Mouse (Mus musculus) liver, postnatal 0 days (tissue): ENCODE results near the gene Cyp2e1. TPM values are rescaled to one million over a fixed set of nuclear protein-coding genes. Genes with fewer than 3 reads are reported as not detected.
A peak's percentile ranks its signal among the peaks of the same experiment; 100 is the strongest.

ENCODE experiments used
- ATAC-seq: fragments of 200-750 bp; cut with Nextera tagmentation; 2 replicates; pipeline ENCODE4 v1.8.0; 2017; ENCODE audit warnings: mild to moderate bottlenecking, moderate library complexity
- DNase-seq: peaks from one replicate; pipeline ENCODE4 v3.0.0-alpha.2; 2016
- H3K27ac ChIP-seq: fragments of 300-500 bp; sonication (generic); 2 replicates; pipeline ENCODE4 v1.5.1; 2014; ENCODE audit warnings: antibody characterized with exemption, moderate library complexity, mild to moderate bottlenecking, low read depth
- H3K27me3 ChIP-seq: fragments of 300-500 bp; sonication (generic); 2 replicates; pipeline ENCODE4 v1.6.1; 2014; ENCODE audit warnings: low read length, control low read depth, mixed read lengths; ENCODE audit not compliant: insufficient read depth
- H3K36me3 ChIP-seq: fragments of 300-500 bp; sonication (generic); replicated peaks from 2 replicates; pipeline ENCODE4 v1.6.1; 2014; ENCODE audit warnings: mild to moderate bottlenecking, control low read depth, low read length, moderate library complexity, mixed read lengths; ENCODE audit not compliant: insufficient read depth
- H3K4me1 ChIP-seq: fragments of 300-500 bp; sonication (generic); 2 replicates; pipeline ENCODE4 v1.6.1; 2014; ENCODE audit warnings: antibody characterized with exemption, mild to moderate bottlenecking, control low read depth; ENCODE audit not compliant: insufficient read depth
- H3K4me2 ChIP-seq: fragments of 300-500 bp; sonication (generic); 2 replicates; pipeline ENCODE4 v1.6.1; 2014; ENCODE audit warnings: low read depth, mild to moderate bottlenecking, low read length, moderate library complexity, mixed read lengths
- H3K4me3 ChIP-seq: fragments of 300-500 bp; sonication (generic); 2 replicates; pipeline ENCODE4 v1.5.1; 2014; ENCODE audit warnings: low read depth, low read length
- H3K9ac ChIP-seq: fragments of 300-500 bp; sonication (generic); replicated peaks from 2 replicates; pipeline ENCODE4 v1.6.1; 2014; ENCODE audit warnings: mild to moderate bottlenecking, moderate library complexity
- H3K9me3 ChIP-seq: fragments of 300-500 bp; sonication (generic); 2 replicates; pipeline ENCODE4 v1.6.1; 2016; ENCODE audit warnings: mild to moderate bottlenecking, control low read depth, low read length, mixed read lengths
- CTCF ChIP-seq: sonication (generic); IDR thresholded peaks from 2 replicates; pipeline ENCODE4 v1.5.1; 2016; ENCODE audit warnings: antibody characterized with exemption, low read depth
- EP300 ChIP-seq: IDR thresholded peaks from 2 replicates; pipeline ENCODE4 v1.6.1; 2016; ENCODE audit warnings: antibody characterized with exemption, low read depth, mild to moderate bottlenecking
- WGBS: fragments of 180-500 bp; shearing (Covaris S2); extraction: QIAGEN DNeasy Blood & Tissue Kit; methylation state at CpG from one replicate; pipeline ENCODE4 v1.1.7; 2014; ENCODE audit not compliant: insufficient replicate concordance; 5-methylcytosine and 5-hydroxymethylcytosine counted together
- polyA plus RNA-seq: library from polyadenylated mRNA; unstranded; fragments of >200 nt; fragmentation: Nextera tagmentation; extraction: Ambion mirVana; gene quantifications from 2 replicates; pipeline ENCODE4 v1.2.1, GENCODE M21; 2015

Cyp2e1 gene
- polyA plus RNA-seq, result 556 and 629 TPM in 2 replicates

DNA sequence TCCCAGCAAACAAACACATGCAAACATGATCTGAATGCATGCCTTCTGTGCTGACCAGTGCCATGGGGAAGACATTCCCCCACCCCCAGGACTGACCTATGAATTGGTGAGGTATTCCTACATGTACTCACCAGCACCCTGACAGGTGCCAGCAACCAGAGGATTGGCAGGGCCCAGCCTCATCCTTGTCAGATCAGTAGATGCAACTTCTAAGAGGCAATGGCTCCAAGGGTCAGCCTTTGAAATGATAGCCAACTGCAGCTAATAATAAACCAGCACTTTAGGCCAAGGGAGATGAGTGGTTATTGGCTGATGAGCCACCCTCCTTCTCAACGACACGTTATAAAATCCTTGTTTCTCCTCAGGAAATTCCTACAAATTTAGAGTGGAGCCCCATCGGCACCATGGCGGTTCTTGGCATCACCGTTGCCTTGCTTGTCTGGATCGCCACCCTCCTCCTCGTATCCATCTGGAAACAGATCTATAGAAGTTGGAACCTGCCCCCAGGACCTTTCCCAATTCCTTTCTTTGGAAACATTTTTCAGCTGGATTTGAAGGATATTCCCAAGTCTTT, at the start of gene Cyp2e1:
Gene Cyp2e1 (plus strand): TSS at position 293 of the 574 bp plus-strand sequence.
- peak; percentile 40 for DNase-seq
- Histone ChIP-seq H3K9me3 (no peaks in the 10 kb centered on the region), H3K4me1 (no peaks in the 10 kb centered on the region), H3K27ac (peak within 1 kb of the TSS; percentile 46; the same call in 1 of the 2 replicates), H3K9ac (peak within 1 kb of the TSS; percentile 39), H3K36me3 (no peaks in the 10 kb centered on the region), H3K4me2 (peak within 1 kb of the TSS; percentile 19), H3K4me3 (peak within 1 kb of the TSS; percentile 25), H3K27me3 (no peaks in the 10 kb centered on the region)
- WGBS, result 76% methylated on average over 7 of the region's 7 CpGs
- peak; percentile 92 for ATAC-seq
- TF ChIP-seq CTCF (no peak), EP300 (peak; percentile 53)

DNA sequence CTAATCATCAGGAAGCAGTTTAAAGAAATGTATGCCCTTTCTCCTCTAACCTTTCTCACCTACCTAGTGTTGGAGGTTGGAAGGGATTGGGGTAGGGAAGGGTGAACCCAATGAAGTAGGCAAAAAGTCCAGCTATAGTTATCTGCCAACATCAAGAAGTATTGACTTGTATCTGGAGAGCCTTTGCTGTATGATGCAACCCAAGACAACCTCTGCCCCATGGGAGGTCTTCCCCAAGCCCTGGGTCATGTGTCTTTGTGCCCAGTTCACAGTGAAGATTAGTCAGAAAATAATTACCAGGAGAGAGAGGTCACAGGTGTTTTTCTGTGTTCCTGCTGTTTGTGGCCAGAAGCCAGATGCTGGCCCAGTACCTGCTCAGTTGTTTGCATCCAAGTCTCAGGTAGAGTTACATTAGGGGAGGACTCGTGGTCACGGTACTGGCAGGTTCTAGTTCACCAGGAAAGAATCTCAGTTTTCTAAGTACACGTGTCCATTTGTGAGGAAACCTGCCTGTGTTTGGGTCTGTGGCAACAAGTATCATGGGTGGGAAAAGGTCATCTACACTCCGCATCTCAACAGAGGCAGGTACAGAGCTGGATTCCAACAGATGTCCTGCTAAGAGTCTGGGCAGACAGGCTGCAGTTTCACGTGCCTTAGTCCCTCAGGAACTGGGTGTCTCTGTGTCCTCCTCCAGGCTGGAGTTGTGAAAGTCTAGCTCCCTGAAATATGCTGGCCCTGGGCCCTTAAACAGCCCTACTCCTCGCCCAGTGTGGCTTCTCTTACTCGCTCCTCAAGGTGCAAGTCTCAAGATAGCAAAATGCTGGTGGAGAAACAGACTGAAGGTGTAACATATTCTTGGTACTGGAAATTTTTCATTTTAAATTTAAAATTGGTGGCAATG, 46.1 kb upstream of the Cyp2e1 start:
- TF ChIP-seq EP300, result peak; percentile 57
- TF ChIP-seq CTCF, result no peak
- Histone ChIP-seq H3K27me3 (no peaks in the 10 kb centered on the region), H3K4me1 (peaks cover 14% of the 10 kb centered on the region), H3K4me3 (no peak overlapping the region), H3K9me3 (no peaks in the 10 kb centered on the region), H3K9ac (no peak overlapping the region), H3K36me3 (no peaks in the 10 kb centered on the region), H3K4me2 (no peak overlapping the region), H3K27ac (peak overlapping the region; percentile 62)
- DNase-seq, result peak; percentile 31
- peak; percentile 62 for ATAC-seq
- 63% methylated on average over 7 of the region's 7 CpGs for WGBS

- Histone ChIP-seq H3K4me2 (no peak overlapping the region), H3K9me3 (no peaks in the 10 kb centered on the region), H3K27ac (peak overlapping the region; percentile 69), H3K9ac (no peak overlapping the region), H3K4me3 (no peak overlapping the region), H3K27me3 (no peaks in the 10 kb centered on the region), H3K4me1 (peaks cover 14% of the 10 kb centered on the region), H3K36me3 (no peaks in the 10 kb centered on the region)
- ATAC-seq (peak; percentile 80), DNase-seq (peak; percentile 30)
- 44% methylated on average over 6 of the region's 6 CpGs for WGBS
- TF ChIP-seq EP300 (peak; percentile 74), CTCF (no peak)
These were observed 42.4 kb upstream of the Cyp2e1 start for GRCm38 (mm10) chr7:140721095-140721494.

DNA sequence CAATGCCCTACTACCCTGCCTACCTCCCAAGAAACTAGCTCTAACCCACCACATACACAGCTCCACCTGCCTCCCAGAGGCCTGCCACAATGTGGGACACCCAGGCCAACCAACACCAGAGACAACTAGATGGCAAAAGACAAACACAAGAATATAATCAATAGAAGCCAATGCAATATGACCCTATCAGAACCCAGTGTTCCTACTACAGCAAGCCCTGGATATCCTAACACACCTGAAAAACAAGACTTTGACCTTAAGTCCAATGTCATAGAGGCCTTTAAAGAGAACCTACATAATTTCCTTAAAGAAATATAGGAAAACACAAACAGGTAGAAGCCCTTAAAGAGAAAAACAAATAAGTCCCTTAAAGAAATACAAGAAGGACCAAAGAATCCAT, 38.0 kb upstream of the Cyp2e1 start:
- Histone ChIP-seq H3K9me3 (no peaks in the 10 kb centered on the region), H3K4me3 (no peak overlapping the region), H3K9ac (no peak overlapping the region), H3K27ac (peak overlapping the region; percentile 53), H3K27me3 (no peaks in the 10 kb centered on the region), H3K4me2 (no peak overlapping the region), H3K36me3 (no peaks in the 10 kb centered on the region), H3K4me1 (peaks cover 11% of the 10 kb centered on the region)
- no peak for TF ChIP-seq CTCF
- TF ChIP-seq EP300, result peak; percentile 72
- ATAC-seq, result peak; percentile 87
- DNase-seq, result no peak

GRCm38 (mm10) chr7:140733162-140733561, 30.4 kb upstream of the Cyp2e1 start:
- no peak overlapping the region for H3K9ac ChIP-seq
- H3K9me3 ChIP-seq, result no peaks in the 10 kb centered on the region
- TF ChIP-seq EP300 (no peak), CTCF (peak; percentile 26; the same call in 1 of the 2 replicates)
- no peak overlapping the region for H3K27ac ChIP-seq
- 56% methylated on average over 2 of the region's 2 CpGs for WGBS
- no peaks in the 10 kb centered on the region for H3K4me1 ChIP-seq
- ATAC-seq (no peak), DNase-seq (no peak)
- H3K27me3 ChIP-seq, result no peaks in the 10 kb centered on the region
- H3K4me2 ChIP-seq, result no peak overlapping the region
- no peaks in the 10 kb centered on the region for H3K36me3 ChIP-seq
- no peak overlapping the region for H3K4me3 ChIP-seq

DNA sequence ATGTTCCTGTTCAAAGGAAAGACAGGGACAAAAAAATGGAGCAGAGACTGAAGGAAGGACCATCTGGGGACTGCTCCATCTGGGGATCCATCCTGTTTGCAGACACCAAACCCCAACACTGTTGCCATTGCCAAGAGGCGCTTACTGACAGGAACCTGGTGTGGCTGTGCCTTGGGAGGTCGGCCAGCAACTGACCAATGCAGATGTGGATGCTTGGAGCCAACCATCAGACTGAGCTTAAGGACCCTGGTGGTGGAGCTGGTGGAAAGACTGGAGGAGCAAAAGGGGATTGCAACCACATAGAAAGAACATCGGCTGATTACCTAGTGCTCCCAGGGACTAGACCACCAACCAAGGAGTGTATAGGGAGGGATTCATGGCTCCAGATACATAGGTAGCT, 16.1 kb upstream of the Cyp2e1 start:
- H3K27me3 ChIP-seq, result no peaks in the 10 kb centered on the region
- ATAC-seq (no peak), DNase-seq (no peak)
- TF ChIP-seq EP300 (no peak), CTCF (no peak)
- no peaks in the 10 kb centered on the region for H3K4me1 ChIP-seq
- H3K4me2 ChIP-seq, result no peak overlapping the region
- no peaks in the 10 kb centered on the region for H3K36me3 ChIP-seq
- no peak overlapping the region for H3K9ac ChIP-seq
- 75% methylated on average over 3 of the region's 3 CpGs for WGBS
- no peak overlapping the region for H3K4me3 ChIP-seq
- no peak overlapping the region for H3K27ac ChIP-seq
- no peaks in the 10 kb centered on the region for H3K9me3 ChIP-seq
